Mouse (Mus musculus): ENCODE results near the gene Akap8. TPM values are rescaled to one million over a fixed set of nuclear protein-coding genes. Genes with fewer than 3 reads are reported as not detected.

Gene Akap8
- polyA plus RNA-seq, 1 experiment from 2014 or later = 44.3 TPM

GRCm38 (mm10) chr17:32256896-32257295 is 64.1 kb downstream of the Akap8 start:
- Histone ChIP-seq H3K27me3 (ENCODE audit: control insufficient read depth, insufficient read depth, low read length) (no peaks in the 10 kb centered on the region), H3K4me3 (ENCODE audit: low read depth, low read length) (no peak overlapping the region), H3K4me1 (ENCODE audit: control insufficient read depth, insufficient read depth, low read length) (peaks cover 23% of the 10 kb centered on the region), H3K9ac (ENCODE audit: low read depth, low read length) (no peak overlapping the region), H3K27ac (ENCODE audit: low read depth, low read length) (0 out of 2 replicates have a peak overlapping the region, but pooled peaks have one; percentile 76), H3K4me2 (no peak overlapping the region), H3K36me3 (ENCODE audit: control insufficient read depth, insufficient read depth, low read length) (no peaks in the 10 kb centered on the region), H3K9me3 (replicated peaks; ENCODE audit: control insufficient read depth, low read length) (no peaks in the 10 kb centered on the region)
- ATAC-seq (replicated peaks; ENCODE audit: insufficient number of reproducible peaks, low FRiP score, low TSS enrichment) = no peak
- WGBS (ENCODE audit: insufficient replicate concordance) = 76% methylated on average over 2 of the region's 2 CpGs

Other genes starting within 250 kb of the Akap8 start
- gene Notch3, start 154.4 kb downstream of the Akap8 start, polyA plus RNA-seq (2014; fragmentation: Nextera tagmentation; extraction: Ambion mirVana) = 6.8 and 6.9 TPM in 2 replicates
- not detected in 2 replicates for gene Ephx3, start 131.7 kb downstream of the Akap8 start, polyA plus RNA-seq (2014; fragmentation: Nextera tagmentation; extraction: Ambion mirVana)
- 67.1 and 76.2 TPM in 2 replicates for gene Brd4, start 36.5 kb downstream of the Akap8 start, polyA plus RNA-seq (2014; fragmentation: Nextera tagmentation; extraction: Ambion mirVana)
- 59.0 and 63.8 TPM in 2 replicates for gene Akap8l, start 29.4 kb upstream of the Akap8 start, polyA plus RNA-seq (2014; fragmentation: Nextera tagmentation; extraction: Ambion mirVana)
- gene Wiz, start 68.2 kb upstream of the Akap8 start, polyA plus RNA-seq (2014; fragmentation: Nextera tagmentation; extraction: Ambion mirVana) = 16.2 and 17.6 TPM in 2 replicates
- gene Rasal3, start 82.3 kb upstream of the Akap8 start, polyA plus RNA-seq (2014; fragmentation: Nextera tagmentation; extraction: Ambion mirVana) = 0.94 and 1.3 TPM in 2 replicates
- 0.34 TPM in 1 of 2 replicates, not detected in the other for gene Pglyrp2, start 102.9 kb upstream of the Akap8 start, polyA plus RNA-seq (2014; fragmentation: Nextera tagmentation; extraction: Ambion mirVana)
- not detected in 2 replicates for gene Cyp4f39, start 131.5 kb upstream of the Akap8 start, polyA plus RNA-seq (2014; fragmentation: Nextera tagmentation; extraction: Ambion mirVana)
- 4.6 and 5.1 TPM in 2 replicates for gene Cyp4f17, start 184.8 kb upstream of the Akap8 start, polyA plus RNA-seq (2014; fragmentation: Nextera tagmentation; extraction: Ambion mirVana)
- 12.6 and 15.9 TPM in 2 replicates for gene Cyp4f16, start 215.3 kb upstream of the Akap8 start, polyA plus RNA-seq (2014; fragmentation: Nextera tagmentation; extraction: Ambion mirVana)